Mouse (Mus musculus) kidney, embryonic 14.5 days (tissue): ENCODE results near the gene Wdr17. TPM values are rescaled to one million over a fixed set of nuclear protein-coding genes. Genes with fewer than 3 reads are reported as not detected.

Source experiments
- ATAC-seq: fragments of 200-750 bp; cut with Nextera tagmentation; 2 replicates; pipeline ENCODE4 v1.8.0; 2017; ENCODE audit warnings: moderate number of reproducible peaks, mild to moderate bottlenecking, moderate TSS enrichment, moderate library complexity; ENCODE audit not compliant: low FRiP score, low TSS enrichment
- H3K27ac ChIP-seq: fragments of 300-500 bp; sonication (generic); 2 replicates; pipeline ENCODE4 v1.5.1; 2014; ENCODE audit warnings: low read depth, mild to moderate bottlenecking, low read length, moderate library complexity, mixed read lengths
- H3K27me3 ChIP-seq: fragments of 300-500 bp; sonication (generic); 2 replicates; pipeline ENCODE4 v1.6.1; 2014; ENCODE audit warnings: mild to moderate bottlenecking, low read length; ENCODE audit not compliant: control insufficient read depth, insufficient read depth
- H3K36me3 ChIP-seq: fragments of 300-500 bp; sonication (generic); 2 replicates; pipeline ENCODE4 v1.6.1; 2014; ENCODE audit warnings: low read length, mixed read lengths; ENCODE audit not compliant: control insufficient read depth, insufficient read depth
- H3K4me1 ChIP-seq: fragments of 300-500 bp; sonication (generic); 2 replicates; pipeline ENCODE4 v1.6.1; 2014; ENCODE audit warnings: low read length, mixed read lengths; ENCODE audit not compliant: control insufficient read depth, insufficient read depth
- H3K4me2 ChIP-seq: fragments of 300-500 bp; sonication (generic); replicated peaks from 2 replicates; pipeline ENCODE4 v1.6.1; 2014; ENCODE audit warnings: low read depth, mild to moderate bottlenecking, low read length
- H3K4me3 ChIP-seq: fragments of 300-500 bp; sonication (generic); 2 replicates; pipeline ENCODE4 v1.5.1; 2014; ENCODE audit warnings: mild to moderate bottlenecking, low read length
- H3K9ac ChIP-seq: fragments of 300-500 bp; sonication (generic); 2 replicates; pipeline ENCODE4 v1.6.1; 2014; ENCODE audit warnings: low read depth, mild to moderate bottlenecking, low read length, moderate library complexity
- H3K9me3 ChIP-seq: fragments of 300-500 bp; sonication (generic); 2 replicates; pipeline ENCODE4 v1.6.1; 2016; ENCODE audit warnings: low read length; ENCODE audit not compliant: control insufficient read depth
- WGBS: fragments of 180-500 bp; shearing (Covaris S2); extraction: QIAGEN DNeasy Blood & Tissue Kit; methylation state at CpG from one replicate; pipeline ENCODE4 v1.1.7; 2014; 5-methylcytosine and 5-hydroxymethylcytosine counted together
- polyA plus RNA-seq: library from polyadenylated mRNA; unstranded; fragments of >200 nt; fragmentation: Nextera tagmentation; extraction: Ambion mirVana; gene quantifications from 2 replicates; pipeline ENCODE4 v1.2.1, GENCODE M21; 2014

The Wdr17 gene
- polyA plus RNA-seq, 1 experiment from 2014 or later: 1.1 TPM

DNA sequence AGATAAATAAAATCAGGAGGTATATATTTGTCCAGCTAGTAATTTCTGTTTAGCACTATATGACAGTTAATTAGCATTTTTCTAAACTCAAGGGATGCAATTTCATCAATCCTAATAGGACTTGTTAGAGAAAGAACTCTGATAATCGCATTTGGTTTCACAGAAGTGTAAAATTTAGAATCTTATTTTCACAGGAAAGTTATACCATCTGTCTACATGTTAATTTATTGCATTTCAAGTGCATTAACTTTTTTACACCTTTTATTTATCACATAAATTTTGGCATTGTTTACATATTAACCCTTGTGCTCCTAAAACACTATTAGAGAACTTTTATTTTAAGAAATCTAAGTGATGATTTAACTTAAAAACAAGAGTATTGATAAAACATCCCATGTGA is 7.2 kb upstream of the Wdr17 start:
- Histone ChIP-seq H3K4me1 (no peaks in the 10 kb centered on the region), H3K9ac (no peak overlapping the region), H3K27me3 (no peaks in the 10 kb centered on the region), H3K4me3 (no peak overlapping the region), H3K36me3 (no peaks in the 10 kb centered on the region), H3K27ac (no peak overlapping the region), H3K4me2 (no peak overlapping the region), H3K9me3 (no peaks in the 10 kb centered on the region)
- 78% methylated on average over 1 of the region's 1 CpGs for WGBS
- no peak for ATAC-seq

DNA sequence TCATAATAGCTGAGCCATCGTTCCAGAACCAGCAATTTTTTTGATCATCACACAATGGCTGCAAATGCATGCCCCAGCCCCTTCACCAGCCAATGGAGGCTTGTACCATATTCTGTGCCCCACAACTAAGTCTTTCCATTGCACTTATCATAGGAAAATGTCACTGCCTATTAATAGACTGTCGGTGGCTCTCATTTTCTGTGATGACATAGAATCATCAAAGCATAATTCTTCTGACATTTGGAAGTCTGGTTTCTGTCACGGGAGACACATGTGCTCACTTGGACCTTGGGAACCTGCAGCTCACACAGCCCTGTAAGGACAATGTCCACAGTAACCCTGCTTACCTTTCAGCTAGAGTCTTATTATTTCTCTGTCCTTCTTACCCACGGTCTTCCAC is 424 bp downstream of the Wdr17 start:
- no peak overlapping the region for H3K4me3 ChIP-seq
- no peaks in the 10 kb centered on the region for H3K27me3 ChIP-seq
- no peaks in the 10 kb centered on the region for H3K9me3 ChIP-seq
- H3K36me3 ChIP-seq: no peaks in the 10 kb centered on the region
- no peak overlapping the region for H3K9ac ChIP-seq
- H3K27ac ChIP-seq: no peak overlapping the region
- no peaks in the 10 kb centered on the region for H3K4me1 ChIP-seq
- ATAC-seq: no peak
- WGBS: 85% methylated on average over 4 of the region's 4 CpGs
- no peak overlapping the region for H3K4me2 ChIP-seq

DNA sequence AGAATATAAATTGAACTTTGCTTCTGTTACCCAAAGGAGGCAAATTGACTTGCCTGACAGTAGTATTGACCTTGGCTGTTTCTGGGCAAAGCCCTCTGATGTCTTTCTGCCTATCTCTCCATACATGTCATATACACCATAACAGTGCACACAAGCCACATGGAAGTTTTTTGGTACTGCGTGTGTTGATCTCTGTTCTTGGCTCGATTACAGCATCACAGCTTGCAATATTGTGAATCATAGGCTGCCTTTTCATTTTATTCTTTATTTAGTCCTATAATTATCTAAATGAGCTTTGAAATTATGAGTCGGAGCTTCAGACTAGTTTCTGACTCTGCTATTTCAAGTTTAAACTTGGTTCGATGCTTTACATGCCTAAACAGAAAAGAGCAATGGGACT is 10.5 kb downstream of the Wdr17 start:
- H3K4me1 ChIP-seq: no peaks in the 10 kb centered on the region
- no peak for ATAC-seq
- no peaks in the 10 kb centered on the region for H3K36me3 ChIP-seq
- no peak overlapping the region for H3K4me3 ChIP-seq
- no peak overlapping the region for H3K9ac ChIP-seq
- H3K9me3 ChIP-seq: no peaks in the 10 kb centered on the region
- H3K27ac ChIP-seq: no peak overlapping the region
- no peak overlapping the region for H3K4me2 ChIP-seq
- no peaks in the 10 kb centered on the region for H3K27me3 ChIP-seq
- 92% methylated on average over 4 of the region's 4 CpGs for WGBS

DNA sequence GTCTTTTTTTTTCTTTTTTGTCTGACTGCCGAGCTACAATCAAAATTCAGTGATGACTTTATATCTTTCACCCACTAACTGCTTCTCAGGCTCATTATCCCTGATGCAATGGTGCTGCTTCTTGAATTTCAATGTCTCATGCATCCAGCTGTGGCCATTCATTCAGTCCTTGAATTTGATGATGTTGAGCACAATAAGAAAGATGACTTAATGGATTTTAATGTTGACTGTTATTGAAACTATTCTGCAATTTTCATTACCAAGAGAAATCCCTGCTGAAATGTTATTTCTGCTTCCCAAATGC is 22.3 kb downstream of the Wdr17 start:
- WGBS: 70% methylated on average over 1 of the region's 1 CpGs
- Histone ChIP-seq H3K9ac (no peak overlapping the region), H3K36me3 (no peaks in the 10 kb centered on the region), H3K4me1 (no peaks in the 10 kb centered on the region), H3K27ac (no peak overlapping the region), H3K27me3 (no peaks in the 10 kb centered on the region), H3K4me2 (no peak overlapping the region), H3K9me3 (no peaks in the 10 kb centered on the region), H3K4me3 (no peak overlapping the region)
- no peak for ATAC-seq

DNA sequence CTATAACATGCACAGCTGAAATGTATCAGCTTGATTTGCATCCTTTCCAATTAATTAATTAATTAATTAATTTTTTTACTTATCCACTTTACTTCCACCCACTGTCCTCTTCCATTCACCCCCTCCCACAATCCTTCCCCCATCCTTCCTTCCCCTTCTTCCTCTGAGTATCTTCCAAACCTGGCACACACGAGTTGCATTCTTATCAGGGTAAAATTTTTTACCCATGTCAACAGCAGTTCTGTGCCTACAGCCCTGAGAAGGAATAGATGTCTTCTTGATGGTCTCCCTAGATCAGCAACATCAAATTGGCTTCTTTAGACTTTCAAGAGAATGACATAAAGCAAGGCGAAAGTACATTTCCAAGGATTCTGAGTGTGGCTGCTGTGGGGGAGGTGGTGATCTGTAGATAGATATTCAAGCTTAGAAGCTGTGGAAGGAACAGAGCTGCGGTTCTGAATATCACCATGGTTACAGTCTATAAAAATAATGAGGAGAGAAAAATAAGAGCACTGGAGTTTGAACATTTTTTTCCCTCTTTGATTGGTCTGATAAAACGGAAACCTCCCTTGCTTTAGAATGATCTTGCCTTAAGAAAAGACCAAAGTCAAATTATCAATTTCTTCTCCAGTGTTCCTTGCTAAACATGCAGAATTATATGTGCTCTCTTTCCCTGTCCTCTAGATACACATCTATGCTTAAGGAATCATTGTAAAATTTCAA is 22.8 kb downstream of the Wdr17 start:
- Histone ChIP-seq H3K27ac (no peak overlapping the region), H3K4me2 (no peak overlapping the region), H3K27me3 (no peaks in the 10 kb centered on the region), H3K9ac (no peak overlapping the region), H3K9me3 (no peaks in the 10 kb centered on the region), H3K36me3 (no peaks in the 10 kb centered on the region), H3K4me3 (no peak overlapping the region), H3K4me1 (no peaks in the 10 kb centered on the region)
- ATAC-seq: no peak
- WGBS: 75% methylated on average over 4 of the region's 4 CpGs

DNA sequence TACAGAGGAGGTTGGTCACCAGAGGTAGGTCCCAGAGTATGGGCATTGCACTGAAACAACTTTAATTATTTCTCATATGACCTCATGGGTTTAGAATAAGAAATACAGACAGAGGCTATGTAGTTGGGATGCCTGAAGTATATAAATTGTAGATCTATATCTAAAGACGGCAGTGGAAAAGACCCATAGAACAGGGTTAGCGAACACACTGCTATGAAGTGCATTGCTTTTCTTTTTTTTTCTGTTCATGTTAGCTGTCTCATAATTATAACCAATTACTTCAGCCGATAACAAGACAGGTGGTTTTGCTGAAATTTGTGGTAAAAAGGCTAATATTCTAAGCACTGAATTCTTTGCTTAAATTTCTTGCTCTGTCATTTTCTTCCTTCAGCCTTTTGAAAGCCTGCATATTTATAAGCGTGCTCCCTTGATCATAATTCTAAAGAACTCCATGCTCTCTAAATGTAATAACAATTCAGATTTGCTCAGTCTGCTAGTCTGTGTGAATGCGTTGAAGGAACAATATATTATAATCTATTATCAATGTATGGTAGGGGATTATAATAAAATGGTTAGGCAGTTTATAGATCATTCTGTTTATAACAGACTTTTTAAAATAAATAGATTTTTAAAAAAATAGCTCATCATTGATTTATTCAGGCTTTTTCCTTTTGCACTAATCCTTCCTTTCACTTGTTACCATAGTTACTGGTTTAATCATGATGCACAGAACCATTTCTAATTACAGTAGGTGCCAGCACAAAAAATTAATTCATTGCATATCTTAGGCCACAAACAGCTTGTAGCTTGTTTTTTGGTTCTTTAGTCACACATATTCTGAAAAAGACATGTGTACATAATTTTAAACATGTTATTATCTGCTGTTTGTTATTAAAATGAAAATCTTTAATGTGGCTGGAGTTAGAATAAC is 50.7 kb downstream of the Wdr17 start:
- no peak for ATAC-seq
- Histone ChIP-seq H3K4me1 (no peaks in the 10 kb centered on the region), H3K27ac (no peak overlapping the region), H3K36me3 (no peaks in the 10 kb centered on the region), H3K27me3 (no peaks in the 10 kb centered on the region), H3K9me3 (no peaks in the 10 kb centered on the region), H3K4me3 (no peak overlapping the region), H3K4me2 (no peak overlapping the region), H3K9ac (no peak overlapping the region)
- WGBS: 90% methylated on average over 5 of the region's 5 CpGs

DNA sequence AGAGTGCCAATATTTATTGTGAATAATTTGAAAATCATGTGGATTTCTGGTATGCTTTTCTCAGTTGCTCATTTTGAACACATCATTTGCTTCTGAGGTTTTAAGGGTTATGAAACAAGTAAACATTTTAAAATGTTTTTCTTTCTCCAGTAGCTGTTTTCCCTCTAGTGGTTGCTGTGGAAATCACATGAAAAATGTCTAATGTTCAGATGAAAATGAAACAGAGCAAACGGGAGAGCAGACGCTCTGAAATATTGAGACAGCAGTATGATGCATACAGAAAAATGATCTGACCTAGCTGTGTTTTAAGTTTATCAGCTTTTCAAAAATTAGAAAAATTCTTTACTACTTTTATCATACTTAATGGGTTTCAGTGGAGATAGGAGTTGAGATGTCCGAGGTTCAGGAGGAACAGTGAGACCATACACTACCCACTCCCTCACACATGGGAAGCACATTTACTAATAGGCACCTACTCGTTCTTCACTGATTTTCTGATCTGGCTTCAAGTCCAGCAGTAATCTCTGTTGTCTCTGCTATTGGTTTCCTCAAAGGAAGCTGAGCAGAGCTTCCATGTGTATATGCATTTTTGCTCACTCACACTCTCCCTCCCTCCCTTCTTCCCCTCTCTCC is 57.1 kb downstream of the Wdr17 start:
- Histone ChIP-seq H3K4me2 (no peak overlapping the region; the same call in 1 of the 2 replicates), H3K9ac (no peak overlapping the region), H3K9me3 (no peaks in the 10 kb centered on the region), H3K4me3 (no peak overlapping the region), H3K27ac (no peak overlapping the region), H3K36me3 (no peaks in the 10 kb centered on the region), H3K27me3 (no peaks in the 10 kb centered on the region), H3K4me1 (no peaks in the 10 kb centered on the region)
- WGBS: 67% methylated on average over 4 of the region's 4 CpGs
- no peak for ATAC-seq

DNA sequence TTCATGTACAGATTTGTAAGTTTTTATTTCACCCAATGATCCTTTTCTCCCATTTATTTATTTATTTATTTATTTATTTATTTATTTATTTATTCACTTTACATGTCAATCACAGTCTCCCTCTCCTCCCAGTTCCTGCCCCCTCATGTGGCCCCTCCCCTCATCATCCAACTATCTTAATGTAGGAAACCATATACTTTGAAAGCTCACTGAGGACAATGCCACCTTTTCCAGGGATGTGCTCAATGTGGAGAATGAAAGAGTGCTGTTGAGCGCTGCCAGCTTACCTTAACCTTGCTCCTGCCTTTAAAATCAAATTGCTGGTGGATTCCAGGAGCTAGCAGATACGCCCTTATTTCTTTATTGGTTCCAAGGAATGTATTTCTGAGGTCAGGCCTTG is 59.0 kb downstream of the Wdr17 start:
- Histone ChIP-seq H3K27me3 (no peaks in the 10 kb centered on the region), H3K4me2 (no peak overlapping the region), H3K9ac (no peak overlapping the region), H3K4me3 (no peak overlapping the region), H3K9me3 (no peaks in the 10 kb centered on the region), H3K36me3 (no peaks in the 10 kb centered on the region), H3K27ac (no peak overlapping the region), H3K4me1 (no peaks in the 10 kb centered on the region)
- no peak for ATAC-seq
- 88% methylated on average over 2 of the region's 2 CpGs for WGBS

DNA sequence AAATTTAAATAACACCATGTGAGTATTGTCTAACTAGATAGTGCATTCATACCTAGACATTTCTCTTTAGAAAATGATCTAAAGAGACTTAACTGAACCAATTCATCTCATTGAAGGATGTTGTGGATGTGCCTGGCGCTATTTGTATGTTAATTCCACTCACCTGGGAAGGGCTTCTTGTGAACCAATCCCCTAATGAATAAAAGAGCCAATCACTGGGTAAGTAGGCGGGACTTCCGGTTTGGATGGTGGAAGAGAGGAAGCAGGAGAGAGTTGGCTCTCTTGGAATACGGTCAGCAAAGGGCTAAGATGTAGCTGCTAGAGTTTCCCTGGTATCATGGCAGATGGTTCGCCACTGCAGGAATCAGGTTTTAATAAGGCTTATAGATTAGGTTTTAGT is 64.0 kb downstream of the Wdr17 start:
- Histone ChIP-seq H3K36me3 (no peaks in the 10 kb centered on the region), H3K27ac (no peak overlapping the region), H3K4me2 (no peak overlapping the region), H3K4me3 (no peak overlapping the region), H3K9me3 (no peaks in the 10 kb centered on the region), H3K9ac (no peak overlapping the region), H3K27me3 (no peaks in the 10 kb centered on the region), H3K4me1 (no peaks in the 10 kb centered on the region)
- no peak for ATAC-seq
- 94% methylated on average over 5 of the region's 5 CpGs for WGBS
